Mouse (Mus musculus) embryonic facial prominence, embryonic 14.5 days (tissue): ENCODE measurements at regions not wholly inside any gene's neighbourhood (a gene's known extent, or its start where the extent isn't known, plus 50 kb on each side); places are given as distances from the start of the nearest gene placed in this dataset.

ENCODE experiments used
- ATAC-seq: fragments of 200-750 bp; cut with Nextera tagmentation; 2 replicates; pipeline ENCODE4 v1.8.0; 2017; ENCODE audit warnings: low read depth, moderate number of reproducible peaks, moderate TSS enrichment
- DNase-seq: peaks from one replicate; pipeline ENCODE4 v3.0.0-alpha.2; 2015; ENCODE audit warnings: low spot score
- H3K27ac ChIP-seq: fragments of 300-500 bp; sonication (generic); replicated peaks from 2 replicates; pipeline ENCODE4 v1.5.1; 2014; ENCODE audit warnings: low read depth, mild to moderate bottlenecking, low read length, moderate library complexity
- H3K27me3 ChIP-seq: fragments of 300-500 bp; sonication (generic); replicated peaks from 2 replicates; pipeline ENCODE4 v1.6.1; 2014; ENCODE audit warnings: low read length; ENCODE audit not compliant: control insufficient read depth, insufficient read depth
- H3K36me3 ChIP-seq: fragments of 300-500 bp; sonication (generic); 2 replicates; pipeline ENCODE4 v1.6.1; 2014; ENCODE audit warnings: low read length, mixed read lengths; ENCODE audit not compliant: control insufficient read depth, insufficient read depth
- H3K4me1 ChIP-seq: fragments of 300-500 bp; sonication (generic); 2 replicates; pipeline ENCODE4 v1.6.1; 2014; ENCODE audit warnings: antibody characterized with exemption, low read length; ENCODE audit not compliant: control insufficient read depth, insufficient read depth
- H3K4me2 ChIP-seq: fragments of 300-500 bp; sonication (generic); 2 replicates; pipeline ENCODE4 v1.6.1; 2014; ENCODE audit warnings: low read depth, mild to moderate bottlenecking, low read length, moderate library complexity, mixed read lengths
- H3K4me3 ChIP-seq: fragments of 300-500 bp; sonication (generic); 2 replicates; pipeline ENCODE4 v1.5.1; 2014; ENCODE audit warnings: low read depth, mild to moderate bottlenecking, low read length
- H3K9ac ChIP-seq: fragments of 300-500 bp; sonication (generic); 2 replicates; pipeline ENCODE4 v1.6.1; 2014; ENCODE audit warnings: low read depth, mild to moderate bottlenecking, low read length, moderate library complexity, mixed read lengths
- H3K9me3 ChIP-seq: fragments of 300-500 bp; sonication (generic); 2 replicates; pipeline ENCODE4 v1.6.1; 2016; ENCODE audit warnings: low read length; ENCODE audit not compliant: control insufficient read depth
- whole genome bisulfite sequencing: fragments of 180-500 bp; shearing (Covaris S2); extraction: QIAGEN DNeasy Blood & Tissue Kit; methylation state at CpG from one replicate; pipeline ENCODE4 v1.1.7; 2014; 5-methylcytosine and 5-hydroxymethylcytosine counted together

- Histone ChIP-seq H3K27me3 (no peaks in the 10 kb centered on the region), H3K9me3 (no peaks in the 10 kb centered on the region), H3K4me1 (no peaks in the 10 kb centered on the region), H3K4me3 (no peak overlapping the region), H3K9ac (no peak overlapping the region), H3K36me3 (no peaks in the 10 kb centered on the region), H3K27ac (no peak overlapping the region), H3K4me2 (no peak overlapping the region)
- ATAC-seq (no peak), DNase-seq (no peak)
- WGBS: 68% methylated on average over 9 of the region's 9 CpGs
These were observed 59.8 kb upstream of the Larp1 start for GRCm38 (mm10) chr11:57949067-57949466.

- Histone ChIP-seq H3K4me3 (no peak overlapping the region), H3K4me2 (no peak overlapping the region), H3K27ac (no peak overlapping the region), H3K36me3 (no peaks in the 10 kb centered on the region), H3K9me3 (no peaks in the 10 kb centered on the region), H3K4me1 (no peaks in the 10 kb centered on the region), H3K9ac (no peak overlapping the region), H3K27me3 (no peaks in the 10 kb centered on the region)
- DNase-seq (no peak), ATAC-seq (no peak)
- 74% methylated on average over 4 of the region's 4 CpGs for WGBS
These were observed 61.5 kb upstream of the Larp1 start for GRCm38 (mm10) chr11:57947347-57947746.

- Histone ChIP-seq H3K4me2 (peak overlapping the region; percentile 51), H3K4me1 (peaks cover 5% of the 10 kb centered on the region; the same call in 1 of the 2 replicates), H3K27ac (no peak overlapping the region), H3K27me3 (no peaks in the 10 kb centered on the region), H3K9me3 (no peaks in the 10 kb centered on the region), H3K9ac (peak overlapping the region; percentile 54; the same call in 1 of the 2 replicates), H3K4me3 (peak overlapping the region; percentile 29), H3K36me3 (no peaks in the 10 kb centered on the region)
- 13% methylated on average over 13 of the region's 13 CpGs for WGBS
- peak; percentile 57 for DNase-seq
- peak; percentile 77 for ATAC-seq
These were observed 74.4 kb upstream of the Larp1 start for GRCm38 (mm10) chr11:57934391-57934850.

DNA sequence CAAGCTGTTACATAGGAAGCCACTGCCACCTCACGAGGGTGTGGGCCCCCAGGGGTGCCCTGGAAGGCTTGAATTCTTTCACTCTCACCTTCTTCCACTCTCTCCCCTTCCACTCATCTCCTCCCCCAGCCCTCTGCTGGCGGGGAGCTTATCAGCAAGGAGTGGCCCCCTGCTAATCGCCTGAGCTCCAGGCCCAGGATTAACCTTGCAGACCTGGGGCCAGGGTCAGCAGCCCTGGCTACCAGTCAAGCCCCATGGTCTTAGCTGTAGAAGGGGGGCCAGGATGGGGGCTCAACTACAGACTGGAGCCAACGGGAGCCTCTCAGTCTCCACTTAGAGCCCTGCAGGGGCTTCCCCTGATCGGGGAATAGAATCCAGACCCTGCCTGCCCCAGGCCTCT is 75.8 kb upstream of the Larp1 start:
- Histone ChIP-seq H3K27ac (no peak overlapping the region), H3K9me3 (no peaks in the 10 kb centered on the region), H3K4me1 (peaks cover 6% of the 10 kb centered on the region; the same call in 1 of the 2 replicates), H3K36me3 (no peaks in the 10 kb centered on the region), H3K4me3 (no peak overlapping the region), H3K9ac (peak overlapping the region; percentile 30; the same call in 1 of the 2 replicates), H3K4me2 (no peak overlapping the region), H3K27me3 (no peaks in the 10 kb centered on the region)
- no peak for ATAC-seq
- DNase-seq: no peak
- WGBS: 9% methylated on average over 5 of the region's 5 CpGs

- H3K27ac ChIP-seq: no peak overlapping the region
- DNase-seq: peak; percentile 24
- no peaks in the 10 kb centered on the region for H3K9me3 ChIP-seq
- WGBS: 3% methylated on average over 17 of the region's 18 CpGs
- H3K27me3 ChIP-seq: no peaks in the 10 kb centered on the region
- H3K9ac ChIP-seq: peak overlapping the region; percentile 14; the same call in 1 of the 2 replicates
- H3K4me1 ChIP-seq: peaks cover 6% of the 10 kb centered on the region; the same call in 1 of the 2 replicates
- ATAC-seq: peak; percentile 55; the same call in 1 of the 2 replicates
- H3K4me3 ChIP-seq: no peak overlapping the region
- H3K36me3 ChIP-seq: no peaks in the 10 kb centered on the region
- H3K4me2 ChIP-seq: peak overlapping the region; percentile 24; the same call in 1 of the 2 replicates
These were observed 79.4 kb upstream of the Larp1 start for GRCm38 (mm10) chr11:57929506-57929905.

DNA sequence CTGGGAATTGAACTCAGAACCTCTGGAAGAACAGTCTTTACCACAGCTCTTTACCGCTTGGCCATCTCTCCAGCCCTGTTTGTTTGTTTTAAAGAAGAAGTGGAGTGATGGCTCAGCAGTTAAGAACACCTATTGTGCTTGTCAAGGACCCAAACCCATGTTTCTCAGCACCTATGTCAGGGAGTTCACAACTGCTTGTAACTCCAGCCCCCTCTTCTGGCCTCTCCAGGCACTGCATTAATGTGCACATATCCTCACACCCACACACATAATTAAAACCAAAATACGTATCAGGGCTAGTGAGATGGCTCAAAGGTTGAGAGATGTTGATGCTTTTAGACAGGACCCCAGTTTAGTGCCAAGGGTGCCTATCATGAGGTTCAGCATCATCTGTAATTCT is 87.6 kb upstream of the Hand1 start:
- Histone ChIP-seq H3K4me3 (no peak overlapping the region), H3K36me3 (no peaks in the 10 kb centered on the region), H3K4me2 (no peak overlapping the region), H3K9ac (no peak overlapping the region), H3K27ac (no peak overlapping the region), H3K9me3 (no peaks in the 10 kb centered on the region), H3K4me1 (0 out of 2 replicates have a peak, but pooled peaks cover 6% of the 10 kb centered on the region), H3K27me3 (no peaks in the 10 kb centered on the region)
- WGBS: 84% methylated on average over 2 of the region's 2 CpGs
- ATAC-seq (no peak), DNase-seq (no peak)

GRCm38 (mm10) chr11:57918447-57919059 is 85.9 kb upstream of the Hand1 start:
- H3K27ac ChIP-seq: peak overlapping the region; percentile 39

GRCm38 (mm10) chr11:57917974-57918373 is 85.4 kb upstream of the Hand1 start:
- Histone ChIP-seq H3K4me2 (no peak overlapping the region), H3K36me3 (no peaks in the 10 kb centered on the region), H3K27me3 (no peaks in the 10 kb centered on the region), H3K4me3 (no peak overlapping the region), H3K9me3 (no peaks in the 10 kb centered on the region), H3K27ac (no peak overlapping the region), H3K4me1 (0 out of 2 replicates have a peak, but pooled peaks cover 6% of the 10 kb centered on the region), H3K9ac (no peak overlapping the region)
- ATAC-seq (no peak), DNase-seq (no peak)
- 70% methylated on average over 5 of the region's 5 CpGs for WGBS

More at GRCm38 (mm10) chr11:57918447-57919059, 85.9 kb upstream of the Hand1 start:
- Histone ChIP-seq H3K9me3 (no peaks in the 10 kb centered on the region), H3K4me3 (no peak overlapping the region), H3K4me2 (0 out of 2 replicates have a peak overlapping the region, but pooled peaks have one; percentile 6), H3K9ac (no peak overlapping the region), H3K4me1 (0 out of 2 replicates have a peak, but pooled peaks cover 6% of the 10 kb centered on the region), H3K36me3 (no peaks in the 10 kb centered on the region), H3K27me3 (no peaks in the 10 kb centered on the region)
- 41% methylated on average over 18 of the region's 18 CpGs for WGBS
- DNase-seq: peak; percentile 76
- peak; percentile 72; the same call in 1 of the 2 replicates for ATAC-seq

DNA sequence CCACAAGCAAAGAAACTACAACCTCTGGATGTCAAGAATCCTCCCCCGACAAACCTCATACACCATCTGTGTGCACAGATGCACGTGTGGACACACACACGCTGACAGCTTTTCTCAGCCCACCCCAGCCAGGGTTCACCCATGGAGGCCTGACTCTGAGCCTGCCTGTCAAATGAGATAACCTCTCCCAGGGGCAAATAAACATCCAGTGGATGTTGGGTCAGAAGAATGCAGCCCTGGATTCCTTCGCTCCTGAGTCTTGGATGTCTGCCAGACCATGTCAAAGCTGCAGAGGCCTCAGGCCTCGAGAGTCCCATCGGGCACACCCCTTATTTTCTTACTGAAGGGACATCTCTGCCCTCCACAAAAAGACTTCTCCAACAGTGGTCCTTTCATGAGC is 83.4 kb upstream of the Hand1 start:
- H3K9ac ChIP-seq: no peak overlapping the region
- DNase-seq: peak; percentile 43

More for the DNA sequence above, 83.4 kb upstream of the Hand1 start:
- Histone ChIP-seq H3K4me3 (no peak overlapping the region), H3K27me3 (no peaks in the 10 kb centered on the region), H3K4me1 (0 out of 2 replicates have a peak, but pooled peaks cover 6% of the 10 kb centered on the region), H3K27ac (no peak overlapping the region), H3K36me3 (no peaks in the 10 kb centered on the region), H3K9me3 (no peaks in the 10 kb centered on the region), H3K4me2 (no peak overlapping the region)
- ATAC-seq: no peak
- WGBS: 24% methylated on average over 6 of the region's 6 CpGs
